Mouse (Mus musculus) stomach, postnatal 0 days (tissue): ENCODE data around the gene Mrpl24.

Experiments used
- CTCF ChIP-seq: IDR thresholded peaks from 2 replicates; pipeline ENCODE4 v1.5.1; 2016; ENCODE audit warnings: antibody characterized with exemption, low read depth, mild to moderate bottlenecking, moderate library complexity
- EP300 ChIP-seq: optimal IDR thresholded peaks from 2 replicates; pipeline ENCODE3; 2016; ENCODE audit warnings: antibody characterized with exemption

DNA sequence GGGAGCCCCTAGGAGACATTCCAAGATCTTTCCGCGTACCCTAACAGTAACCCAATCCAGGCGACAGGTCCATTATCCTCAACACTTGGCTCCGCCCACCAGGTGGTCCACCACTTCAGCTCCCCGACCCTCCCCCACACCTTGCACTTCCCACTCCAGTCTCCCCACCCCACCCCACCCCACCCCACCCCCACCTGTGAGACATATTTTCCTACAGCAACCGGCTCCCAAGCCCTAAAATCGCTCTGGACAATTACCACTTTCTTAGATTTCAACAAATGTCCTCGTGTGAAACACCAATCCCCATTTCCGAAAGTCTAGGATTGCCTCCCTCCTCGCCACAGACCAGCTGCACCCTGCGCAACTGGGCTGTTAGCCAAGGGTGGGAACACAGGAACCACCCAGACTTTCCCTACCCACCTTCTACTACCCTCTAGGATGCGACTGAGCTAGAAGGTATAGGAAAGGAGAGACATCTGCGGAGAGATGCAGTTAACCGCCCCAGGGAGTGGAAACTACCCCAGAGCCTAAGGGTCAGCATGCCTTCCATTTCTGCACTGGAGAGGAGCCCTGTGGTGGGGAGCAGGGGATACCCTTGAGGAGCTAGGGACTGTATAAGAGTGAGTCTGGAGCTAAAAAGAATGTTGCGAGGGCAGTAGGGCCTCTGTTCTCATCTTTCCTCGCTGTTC lies 30.1 kb downstream of the Mrpl24 start:
- TF ChIP-seq CTCF (no peak), EP300 (no peak)
